Mouse (Mus musculus) layer of hippocampus, adult 9-11 months (tissue): Measurements from ENCODE around the gene Pcdh15.

Experiments used
- DNase-seq: peaks from one replicate; pipeline ENCODE4 v3.0.0; 2022

Pcdh15 gene

DNA sequence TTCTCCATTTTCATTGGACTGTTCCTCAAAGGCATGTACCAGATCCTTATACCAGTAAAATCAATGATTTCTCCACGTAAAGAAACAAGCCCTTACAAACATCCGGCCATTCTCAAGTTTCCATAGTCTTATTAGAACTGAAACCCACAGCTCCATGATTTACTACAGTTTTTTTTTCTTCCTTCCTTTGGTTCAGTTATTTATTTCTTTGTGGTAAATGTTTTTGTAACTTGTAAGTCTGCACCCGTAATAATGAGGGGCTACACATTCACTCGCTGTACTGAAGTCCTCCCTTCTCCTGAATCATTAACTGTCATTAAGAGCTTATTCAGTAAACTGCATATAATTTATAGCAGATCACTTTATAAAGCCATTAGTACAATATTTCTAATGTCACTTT, 1526.6 kb downstream of the Pcdh15 start:
- no peak for DNase-seq

DNA sequence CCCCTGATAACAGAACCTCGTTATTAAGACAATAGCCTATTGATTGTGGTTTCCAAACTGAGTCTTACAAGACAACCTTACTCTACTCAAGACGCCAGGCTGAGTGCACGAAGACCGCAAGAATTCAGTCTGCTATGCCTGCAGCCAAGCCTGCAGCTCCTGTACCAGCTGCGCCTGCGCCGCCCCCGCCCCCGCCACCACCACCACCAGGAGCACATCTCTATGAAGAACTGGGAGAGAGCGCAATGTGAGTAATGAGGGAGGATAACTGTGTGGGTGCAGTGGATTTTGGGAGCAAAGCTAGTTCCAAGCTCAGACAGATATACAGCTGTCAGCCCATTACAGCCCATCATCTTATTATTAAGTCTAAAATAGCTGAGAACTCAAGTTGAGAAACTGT, 1527.5 kb downstream of the Pcdh15 start:
- peak; percentile 32 for DNase-seq

DNA sequence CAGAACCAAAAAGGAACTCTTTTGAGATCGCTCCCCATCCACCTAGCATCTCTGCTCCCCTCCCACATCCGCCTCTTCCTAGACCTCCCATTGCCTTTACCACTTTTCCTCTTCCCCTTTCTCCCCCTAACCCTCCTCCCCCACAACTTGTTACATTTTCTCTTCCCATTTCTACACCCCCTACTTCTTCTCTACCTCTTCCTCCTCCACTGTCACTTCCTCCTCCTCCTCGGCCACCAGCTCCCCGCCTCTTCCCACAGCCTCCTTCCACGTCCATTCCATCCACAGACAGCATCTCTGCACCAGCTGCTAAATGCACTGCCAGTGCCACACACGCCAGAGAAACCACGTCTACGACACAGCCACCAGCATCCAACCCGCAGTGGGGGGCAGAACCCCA, 1532.2 kb downstream of the Pcdh15 start:
- no peak for DNase-seq

DNA sequence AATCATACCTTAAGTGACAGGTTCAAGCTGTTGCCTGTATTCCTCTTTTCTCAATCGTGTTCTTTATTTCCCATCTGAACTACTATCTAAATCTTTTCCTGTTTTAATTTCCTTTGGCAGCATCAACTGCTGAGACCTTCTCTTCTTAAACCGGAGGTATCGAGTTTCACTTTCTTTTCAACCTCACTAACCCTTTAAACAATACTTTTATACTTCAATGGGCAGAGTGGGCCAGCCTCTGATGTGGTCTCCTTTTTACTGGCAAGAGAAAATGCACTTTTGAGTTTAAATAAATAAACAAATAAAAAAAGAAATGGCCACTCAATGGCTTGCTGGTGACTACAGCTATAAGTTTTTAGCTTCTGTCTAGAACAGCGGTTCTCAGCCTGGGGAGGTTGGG, 1537.9 kb downstream of the Pcdh15 start:
- no peak for DNase-seq

DNA sequence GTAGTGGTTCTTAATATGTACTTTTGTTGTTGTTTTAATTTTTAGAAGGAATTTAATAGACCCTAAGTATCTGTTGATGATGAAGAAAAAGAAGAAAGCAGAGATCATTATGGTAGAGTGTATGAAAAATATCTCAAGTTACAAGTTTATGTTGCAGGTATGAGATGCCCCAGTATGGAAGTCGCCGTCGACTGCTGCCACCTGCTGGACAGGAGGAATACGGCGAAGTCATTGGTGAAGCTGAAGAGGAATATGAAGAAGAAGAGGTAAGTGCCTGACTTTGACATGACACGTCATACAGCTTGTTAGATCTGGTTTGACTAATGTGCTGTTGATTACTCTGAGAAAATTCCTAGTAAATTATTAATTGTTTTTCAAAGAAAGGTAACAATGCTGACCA, 1543.0 kb downstream of the Pcdh15 start:
- DNase-seq, result no peak

DNA sequence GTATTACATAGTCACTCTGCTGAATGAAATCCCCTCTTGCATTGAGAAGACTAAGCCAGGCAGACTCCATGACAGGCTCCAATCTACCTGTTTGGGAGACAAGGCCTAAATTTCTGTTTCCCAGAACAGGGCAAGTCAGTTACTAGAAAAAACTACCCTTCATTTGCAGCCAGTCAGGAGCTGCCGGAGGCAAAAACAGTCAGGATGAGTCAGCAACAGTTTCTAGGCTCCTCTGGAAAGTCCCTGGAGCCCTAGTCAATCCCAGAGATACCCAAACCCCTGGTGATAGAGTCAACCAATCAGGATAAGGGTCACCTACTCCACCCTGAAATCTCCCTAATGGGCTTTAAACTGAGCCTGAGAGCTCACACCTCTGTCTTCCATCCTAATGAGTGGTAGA, 1564.0 kb downstream of the Pcdh15 start:
- DNase-seq, result no peak

DNA sequence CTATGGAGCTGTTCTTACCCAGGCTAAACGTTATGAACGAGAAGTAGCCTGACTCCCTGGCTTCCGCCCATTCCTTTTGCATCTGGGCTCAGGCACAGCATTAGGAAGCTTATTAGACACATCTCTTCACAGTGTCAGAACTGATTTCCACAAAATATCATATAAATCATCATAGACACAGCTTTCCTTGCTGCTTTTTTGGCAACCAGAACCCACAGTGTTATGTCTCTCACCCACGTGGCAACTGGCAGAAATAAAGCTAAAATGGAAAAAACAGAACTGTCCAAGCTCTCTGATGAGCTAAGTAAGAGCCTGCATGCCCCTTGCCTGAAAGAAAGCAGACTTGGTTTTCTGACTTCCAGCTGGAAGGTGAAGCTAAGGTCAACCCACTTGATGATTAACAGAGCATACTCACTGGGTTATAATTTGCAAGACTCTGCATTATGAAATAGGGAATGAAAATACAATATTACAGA, 1580.9 kb downstream of the Pcdh15 start:
- peak; percentile 29 for DNase-seq

DNA sequence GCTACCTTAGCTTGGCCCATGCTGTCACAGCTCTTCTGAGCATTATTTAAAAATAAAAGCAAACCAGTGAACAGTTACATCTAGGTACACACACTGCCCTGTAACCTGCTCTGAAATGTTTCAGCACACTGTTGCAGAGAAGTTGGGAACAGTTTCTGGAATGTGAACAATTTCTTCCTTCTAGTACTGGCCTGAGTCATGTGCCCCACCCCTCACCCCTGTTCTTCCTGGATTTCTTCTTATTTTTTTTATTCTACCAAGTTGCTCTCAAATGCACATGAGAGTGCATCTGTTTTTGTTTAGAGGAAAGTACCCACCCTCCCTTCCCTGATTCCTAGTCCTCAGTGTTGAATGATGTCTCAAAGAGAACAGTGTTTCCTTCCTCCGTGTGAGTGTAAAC, 1581.4 kb downstream of the Pcdh15 start:
- DNase-seq, result no peak
